Mouse (Mus musculus) brain, embryonic 14.5 days (tissue): Measurements from ENCODE around the gene Izumo1r.

Experiments
- CTCF ChIP-seq: fragments of 200-500 bp; IDR thresholded peaks from 2 replicates; pipeline ENCODE4 v1.5.1; 2012; ENCODE audit warnings: inconsistent platforms, mild to moderate bottlenecking, moderate library complexity, borderline replicate concordance; ENCODE audit not compliant: insufficient read depth, insufficient read length; ENCODE audit errors: extremely low read depth
- POLR2A ChIP-seq: fragments of 200-500 bp; IDR thresholded peaks from 2 replicates; pipeline ENCODE4 v1.6.1; 2012; ENCODE audit warnings: mild to moderate bottlenecking, inconsistent platforms, borderline replicate concordance; ENCODE audit not compliant: poor library complexity, insufficient read depth, insufficient read length, severe bottlenecking; ENCODE audit errors: extremely low read depth

DNA sequence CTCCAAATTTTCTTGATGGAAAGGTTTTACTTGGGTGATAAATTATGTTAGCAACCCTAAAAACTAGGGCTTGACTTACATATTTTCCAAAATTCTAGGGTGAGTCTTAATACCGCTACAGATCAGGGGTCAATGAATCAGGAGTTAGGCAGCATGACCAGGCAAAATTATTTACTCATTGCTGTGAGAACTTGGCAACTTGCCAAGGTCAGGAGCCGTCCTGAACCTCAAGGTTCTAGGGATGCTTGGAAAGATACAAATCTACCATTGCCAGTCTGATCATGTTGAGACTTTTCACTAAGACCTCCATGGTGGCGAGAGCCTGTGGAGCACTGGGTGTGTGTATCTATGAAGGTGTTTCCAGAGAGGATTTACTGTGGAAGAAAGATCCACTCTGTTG, 32.2 kb downstream of the Izumo1r start:
- TF ChIP-seq CTCF (no peak), POLR2A (no peak)
